Mouse (Mus musculus) thymus, adult 18-20 months (tissue): ENCODE data around the gene Foxm1.
A peak's percentile ranks its signal among the peaks of the same experiment; 100 is the strongest.
"Not testable (repeated sequence)": the region's sequence is repeated elsewhere in the genome, so short reads cannot be mapped to it uniquely, and the experiment has no call there.

ENCODE experiments used
- DNase-seq, 2 experiments: peaks; one replicate each; pipeline ENCODE4 v3.0.0; 2022; ENCODE audit warnings: mixed read lengths in 2 of 2

Gene Foxm1

GRCm38 (mm10) chr6:128376371-128377085 lies 13.8 kb downstream of the Foxm1 start:
- DNase-seq = no peak

- DNase-seq = no peak
Measured at GRCm38 (mm10) chr6:128379636-128380035, 16.9 kb downstream of the Foxm1 start.

- not testable (repeated sequence) for DNase-seq
Measured at GRCm38 (mm10) chr6:128380594-128381167, 17.9 kb downstream of the Foxm1 start.

- no peak for DNase-seq
Measured at GRCm38 (mm10) chr6:128381254-128381653, 18.5 kb downstream of the Foxm1 start.

- no peak for DNase-seq
Measured at GRCm38 (mm10) chr6:128383752-128384151, 21.0 kb downstream of the Foxm1 start.

DNA sequence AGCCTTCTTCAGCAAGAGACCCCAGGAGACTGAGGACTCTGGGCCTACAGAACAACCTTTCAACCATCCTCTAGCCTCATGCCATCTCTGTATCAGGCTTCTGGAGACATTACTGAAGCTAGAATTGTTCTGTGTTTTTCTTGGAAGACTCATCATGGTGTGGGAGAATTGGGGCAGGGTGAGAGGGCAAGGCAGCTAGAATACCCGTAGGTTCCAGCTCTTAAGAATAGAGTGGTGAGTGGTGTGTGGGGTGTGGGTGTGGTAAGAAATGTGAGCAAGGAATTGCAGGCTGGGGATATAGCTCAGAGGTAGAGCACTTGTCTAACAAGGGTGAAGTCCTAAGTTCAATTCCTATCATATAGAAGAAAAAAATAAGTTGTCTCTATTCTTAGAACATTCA lies 22.3 kb downstream of the Foxm1 start:
- no peak for DNase-seq

DNA sequence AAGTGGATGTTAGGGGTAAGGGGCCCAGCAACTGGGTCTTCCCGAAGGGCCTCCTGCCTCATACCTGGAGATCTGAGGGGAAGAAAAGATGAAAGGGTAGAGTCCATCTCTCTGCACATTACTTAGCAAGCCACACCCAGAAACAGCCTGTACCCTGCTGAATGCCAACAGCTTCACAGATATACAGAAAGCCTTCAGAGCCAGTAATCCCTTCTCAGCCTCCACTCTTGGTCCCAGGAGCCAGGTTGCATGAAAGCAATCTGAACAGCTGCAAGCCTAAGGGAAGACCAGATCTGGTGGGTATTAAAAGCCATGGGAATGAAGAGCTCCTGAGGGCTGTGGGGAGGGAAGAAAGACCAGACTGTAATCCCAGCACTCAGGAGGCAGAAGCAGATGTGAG lies 26.4 kb downstream of the Foxm1 start:
- DNase-seq = no peak

DNA sequence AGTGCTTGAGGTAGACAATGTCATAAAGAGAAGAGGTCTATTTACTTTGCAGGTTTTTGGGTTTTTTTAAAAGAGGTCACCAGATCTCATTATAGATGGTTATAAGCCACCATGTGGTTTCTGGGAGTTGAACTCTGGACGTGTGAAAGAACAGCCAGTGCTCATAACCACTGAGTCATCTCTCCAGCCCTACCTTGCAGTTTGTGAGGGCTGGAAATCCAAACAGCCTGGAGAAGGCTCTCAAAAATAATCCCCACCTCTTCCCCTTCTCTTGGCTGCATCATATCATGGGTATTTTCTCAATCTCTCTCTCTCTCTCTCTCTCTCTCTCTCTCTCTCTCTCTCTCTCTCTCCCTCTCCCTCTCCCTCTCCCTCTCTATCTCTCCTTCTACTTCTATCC lies 27.9 kb downstream of the Foxm1 start:
- no peak for DNase-seq

- no peak for DNase-seq
Measured at GRCm38 (mm10) chr6:128397574-128398261, 35.0 kb downstream of the Foxm1 start.

DNA sequence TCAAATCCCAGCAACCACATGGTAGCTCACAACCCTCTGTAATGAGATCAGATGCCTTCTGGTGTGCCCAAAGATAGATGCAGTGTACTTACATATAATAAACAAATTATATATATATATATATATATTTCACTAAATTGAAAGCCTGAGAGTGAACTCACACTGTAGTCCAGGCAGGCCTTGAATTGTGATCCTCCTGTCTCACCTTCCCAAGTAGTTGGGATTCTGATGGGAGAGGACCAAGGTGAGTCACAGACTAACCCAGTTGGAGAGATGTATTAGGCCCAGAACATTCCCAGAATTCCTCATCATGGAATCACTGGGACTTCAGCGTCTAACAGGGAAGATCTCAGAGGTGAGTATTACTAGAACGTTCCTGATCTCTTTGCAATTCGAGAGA lies 36.2 kb downstream of the Foxm1 start, which contains the start of gene Nrip2:
Gene Nrip2 (plus strand): TSS at position 301 of the 400 bp plus-strand sequence.
- DNase-seq = no peak

DNA sequence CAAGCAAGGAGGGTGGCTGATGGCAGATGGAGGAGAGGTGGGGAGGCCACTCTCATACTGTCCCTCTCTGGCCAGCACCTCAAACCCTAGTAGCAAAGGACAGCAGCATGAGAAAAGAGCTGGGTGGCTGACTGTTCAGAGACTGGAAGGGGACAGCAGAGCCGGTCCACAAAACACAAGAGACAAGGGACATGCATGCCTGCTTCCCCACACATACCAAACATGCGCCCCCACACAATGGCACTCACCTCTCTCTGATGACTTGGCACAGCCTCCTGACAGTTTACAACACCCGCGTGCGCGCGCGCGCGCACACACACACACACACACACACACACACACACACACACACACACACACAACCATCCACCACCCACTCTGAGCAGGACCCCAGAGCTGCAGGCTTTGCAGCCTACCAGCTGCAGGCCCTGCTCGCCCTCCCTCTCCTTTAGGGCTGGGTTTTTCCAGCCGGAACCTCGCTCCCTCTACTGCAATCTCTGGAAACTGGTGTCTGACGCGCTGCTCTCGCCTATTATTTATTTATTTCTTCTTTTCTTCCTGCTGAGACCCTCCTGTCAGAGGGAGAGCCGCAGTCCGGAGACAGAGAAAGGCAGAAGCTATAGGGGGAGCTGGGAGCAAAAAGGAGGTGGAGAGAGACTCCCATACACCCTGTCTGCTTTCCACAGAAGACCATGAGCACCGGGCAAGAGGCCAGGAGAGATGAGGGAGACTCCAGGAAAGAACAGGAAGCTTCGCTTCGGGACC lies 36.8 kb downstream of the Foxm1 start:
- no peak for DNase-seq

GRCm38 (mm10) chr6:128404708-128405107 lies 41.9 kb downstream of the Foxm1 start:
- DNase-seq = no peak

DNA sequence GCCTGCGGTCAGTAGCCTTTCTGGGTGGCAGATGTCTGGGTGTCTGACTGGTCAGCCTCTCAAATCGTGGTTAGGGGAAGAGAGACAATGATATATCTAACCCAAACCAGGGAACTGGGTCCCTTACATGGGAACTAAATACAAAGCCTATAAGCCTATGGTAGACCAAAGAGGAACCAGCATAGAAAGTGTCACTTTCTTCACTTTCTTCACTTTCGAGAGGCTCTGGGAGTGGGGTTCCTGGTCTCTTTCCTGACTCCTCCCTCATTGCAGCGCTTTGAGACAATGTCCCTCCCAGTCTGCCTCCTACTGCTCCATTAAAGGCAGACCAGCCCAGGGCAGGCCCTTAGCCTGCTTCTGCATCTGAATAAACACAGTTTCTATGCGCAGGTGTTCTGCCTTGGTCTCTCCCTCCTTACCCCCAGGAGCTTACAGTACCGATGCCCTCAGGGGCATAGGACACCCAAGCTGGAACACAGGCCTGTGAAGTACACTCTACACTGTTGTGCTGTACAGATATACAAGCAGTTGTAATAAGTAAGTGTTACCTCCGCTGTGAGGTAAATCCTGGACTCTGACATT lies 45.9 kb downstream of the Foxm1 start:
- DNase-seq = no peak

DNA sequence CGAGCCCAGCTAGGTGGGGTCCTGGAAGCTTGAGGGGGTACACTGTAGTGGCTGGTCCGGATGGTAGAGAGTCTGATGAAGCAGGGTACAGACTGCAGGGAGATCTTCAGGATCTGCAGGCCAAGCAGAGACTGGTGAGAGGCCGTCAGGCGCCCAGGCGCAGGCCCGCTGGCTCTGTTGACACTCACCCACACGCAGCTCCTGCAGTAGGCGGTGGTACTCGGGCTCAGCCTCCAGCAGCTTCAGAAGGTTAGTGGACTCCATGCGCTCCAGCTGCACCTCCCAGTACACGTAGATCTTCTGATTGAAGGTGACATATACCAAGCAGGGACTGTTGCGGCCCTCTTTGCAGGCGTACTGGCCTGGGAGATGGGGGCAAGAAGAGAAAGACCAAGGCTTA lies 47.5 kb downstream of the Foxm1 start:
- DNase-seq = no peak

GRCm38 (mm10) chr6:128411115-128411514 lies 48.3 kb downstream of the Foxm1 start:
- DNase-seq = peak in 1 of 2 experiments; percentile 36

DNA sequence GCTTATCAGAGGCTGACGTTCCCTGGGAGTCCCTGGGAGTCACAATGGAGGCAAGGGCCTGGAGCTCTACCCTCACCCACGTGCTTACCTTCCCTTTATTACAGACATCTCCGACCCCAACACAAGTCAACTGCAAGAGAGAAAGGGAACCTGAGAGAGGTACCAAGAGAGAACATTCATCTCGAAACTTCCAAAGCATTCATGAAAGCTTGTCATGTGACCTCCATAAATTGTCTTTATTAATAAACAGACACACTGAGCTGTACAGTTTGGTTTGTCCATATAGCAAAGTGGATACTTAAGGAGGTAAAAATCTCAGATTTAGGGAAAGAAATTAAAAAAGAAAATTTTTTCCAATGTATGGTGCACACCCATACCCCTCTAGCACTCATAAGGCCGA lies 53.4 kb downstream of the Foxm1 start:
- DNase-seq = no peak

DNA sequence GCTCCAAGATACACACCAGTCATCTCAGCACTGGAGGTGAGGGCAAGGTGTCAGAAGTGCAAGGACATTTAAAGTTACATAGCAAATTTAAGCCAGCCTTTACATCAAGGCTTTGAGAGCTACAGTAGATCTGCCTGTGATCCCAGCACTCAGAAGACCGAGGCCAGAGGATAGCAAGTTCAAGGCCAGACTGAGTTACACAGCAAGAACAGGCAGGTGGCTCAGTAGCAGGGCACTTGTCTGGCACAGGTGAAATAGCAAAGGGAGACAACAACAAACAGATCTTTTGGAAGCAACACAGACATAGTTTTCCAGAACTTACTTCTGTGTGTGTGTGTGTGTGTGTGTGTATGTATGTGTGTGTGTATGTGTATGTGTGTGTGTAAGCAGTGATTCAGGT lies 55.3 kb downstream of the Foxm1 start:
- no peak for DNase-seq

- no peak for DNase-seq
Measured at GRCm38 (mm10) chr6:128421036-128421435, 58.3 kb downstream of the Foxm1 start.

GRCm38 (mm10) chr6:128421480-128421879 lies 58.7 kb downstream of the Foxm1 start:
- no peak for DNase-seq

DNA sequence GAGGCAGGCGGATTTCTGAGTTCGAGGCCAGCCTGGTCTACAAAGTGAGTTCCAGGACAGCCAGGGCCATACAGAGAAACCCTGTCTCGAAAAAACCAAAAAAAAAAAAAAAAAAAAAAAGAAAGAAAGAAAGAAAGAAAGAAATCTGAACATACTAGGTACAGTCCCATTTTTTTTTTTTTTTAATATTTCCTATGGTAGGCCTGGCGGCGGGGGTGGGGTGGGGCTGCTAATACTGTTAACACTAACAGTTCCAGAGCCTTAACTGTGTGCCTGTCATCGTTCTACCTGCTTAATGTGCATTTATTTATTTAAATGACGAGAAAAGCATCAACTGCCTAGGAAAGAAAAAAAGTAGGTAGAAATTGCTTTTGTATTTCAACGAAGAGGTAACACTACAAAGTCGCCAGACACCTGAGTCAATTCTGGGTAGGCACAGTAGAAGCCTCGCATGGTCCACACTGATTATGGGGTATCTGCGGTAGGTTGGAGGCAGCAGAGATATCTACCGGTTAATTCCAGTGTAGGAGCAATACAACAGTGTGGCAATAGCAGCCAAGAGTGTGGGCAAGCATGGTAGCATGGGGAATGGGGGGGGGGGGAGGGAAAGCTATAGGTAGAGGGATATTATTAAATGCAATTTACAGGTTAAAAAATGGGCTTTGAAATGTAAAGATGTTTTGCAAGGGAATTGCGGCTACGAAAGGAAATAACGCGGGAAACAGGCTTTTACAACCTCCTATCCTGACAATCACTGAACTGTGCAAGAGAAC lies 60.9 kb downstream of the Foxm1 start:
- no peak for DNase-seq

GRCm38 (mm10) chr6:128424269-128425019 lies 61.7 kb downstream of the Foxm1 start, which contains the start of gene Itfg2:
Itfg2 (minus strand) TSS chr6:128424931.
- DNase-seq = peak; percentile 91 to 93
